Comparison of ENCODE assay signal across 8 mouse cellular contexts in genomic region chr16:58727477-58728131, GRCm38 (mm10). TPM values are rescaled to one million over a fixed set of nuclear protein-coding genes. Genes with fewer than 3 reads are reported as not detected.
DNase-seq lines count a peak whose midpoint lies in the region; ATAC-seq and TF ChIP-seq lines count a peak whose summit lies in the region.

TSS of gene Cldnd1 (plus strand) at chr16:58727910.

- TF ChIP-seq POLR2A in kidney, adult 2 months (IDR thresholded peaks at IDR 0.05; ENCODE audit: low read depth, low read length): peak; percentile 23
- TF ChIP-seq POLR2A in spleen, adult 2 months (IDR thresholded peaks at IDR 0.05; ENCODE audit: low read depth, low read length): peak; percentile 17; the same call in 1 of the 2 replicates

- TF ChIP-seq CTCF in kidney, adult 2 months (conservative IDR thresholded peaks at IDR 0.05; ENCODE audit: insufficient read depth, insufficient read length, low read depth, low read length): no peak
- TF ChIP-seq CTCF in spleen, adult 2 months (IDR thresholded peaks at IDR 0.05; ENCODE audit: extremely low read depth, insufficient read depth, insufficient read length, insufficient replicate concordance): no peak

- peak within 1 kb of the TSS; percentile 61 for H3K4me2 ChIP-seq in embryonic facial prominence, embryonic 13.5 days
- peak within 1 kb of the TSS; percentile 57 for H3K4me2 ChIP-seq in limb, embryonic 12.5 days
- H3K4me2 ChIP-seq in midbrain, embryonic 15.5 days: peak within 1 kb of the TSS; percentile 55

- peak within 1 kb of the TSS; percentile 79 for H3K4me3 ChIP-seq in embryonic facial prominence, embryonic 13.5 days
- H3K4me3 ChIP-seq in kidney, adult 2 months (ENCODE audit: insufficient read depth, low read depth, low read length): peak within 1 kb of the TSS; percentile 80
- H3K4me3 ChIP-seq in limb, embryonic 12.5 days (replicated peaks): peak within 1 kb of the TSS; percentile 80
- peak within 1 kb of the TSS; percentile 58 for H3K4me3 ChIP-seq in midbrain, embryonic 15.5 days
- H3K4me3 ChIP-seq in spleen, adult 2 months (ENCODE audit: extremely low read depth, insufficient read depth, insufficient read length): peak within 1 kb of the TSS; percentile 74

- H3K9me3 ChIP-seq in embryonic facial prominence, embryonic 13.5 days: no peaks in the 10 kb centered on the region
- no peaks in the 10 kb centered on the region for H3K9me3 ChIP-seq in limb, embryonic 12.5 days
- H3K9me3 ChIP-seq in midbrain, embryonic 15.5 days: no peaks in the 10 kb centered on the region

- peaks cover 11% of the 10 kb centered on the region for H3K4me1 ChIP-seq in embryonic facial prominence, embryonic 13.5 days
- no peaks in the 10 kb centered on the region; the same call in 1 of the 2 replicates for H3K4me1 ChIP-seq in kidney, adult 2 months (ENCODE audit: control insufficient read depth, insufficient read depth, low read length)
- H3K4me1 ChIP-seq in limb, embryonic 12.5 days (replicated peaks): peaks cover 4% of the 10 kb centered on the region
- H3K4me1 ChIP-seq in midbrain, embryonic 15.5 days: peaks cover 15% of the 10 kb centered on the region
- H3K4me1 ChIP-seq in spleen, adult 2 months (ENCODE audit: control insufficient read depth, insufficient read depth, insufficient read length): no peaks in the 10 kb centered on the region

- H3K9ac ChIP-seq in embryonic facial prominence, embryonic 13.5 days: peak within 1 kb of the TSS; percentile 81
- H3K9ac ChIP-seq in limb, embryonic 12.5 days (replicated peaks): peak within 1 kb of the TSS; percentile 79
- H3K9ac ChIP-seq in midbrain, embryonic 15.5 days: peak within 1 kb of the TSS; percentile 69

- peak; percentile 100 for ATAC-seq in embryonic facial prominence, embryonic 13.5 days (ENCODE audit: insufficient number of reproducible peaks, insufficient read depth, low FRiP score, low TSS enrichment, low read depth)
- ATAC-seq in limb, embryonic 12.5 days (ENCODE audit: insufficient number of reproducible peaks, insufficient read depth, low FRiP score, low TSS enrichment, low read depth): peak; percentile 100
- peak; percentile 100 for ATAC-seq in midbrain, embryonic 15.5 days (replicated peaks)

- WGBS in embryonic facial prominence, embryonic 13.5 days: 2% methylated on average over 35 of the region's 35 CpGs
- 1% methylated on average over 35 of the region's 35 CpGs for WGBS in kidney, adult 2 months
- 1% methylated on average over 35 of the region's 35 CpGs for WGBS in limb, embryonic 12.5 days
- WGBS in midbrain, embryonic 15.5 days: 2% methylated on average over 30 of the region's 35 CpGs
- 4% methylated on average over 33 of the region's 35 CpGs for WGBS in spleen, adult 2 months

- H3K27me3 ChIP-seq in embryonic facial prominence, embryonic 13.5 days: no peaks in the 10 kb centered on the region
- no peaks in the 10 kb centered on the region for H3K27me3 ChIP-seq in kidney, adult 2 months (replicated peaks; ENCODE audit: control insufficient read depth, insufficient read depth, low read length)
- H3K27me3 ChIP-seq in limb, embryonic 12.5 days: no peaks in the 10 kb centered on the region
- H3K27me3 ChIP-seq in midbrain, embryonic 15.5 days (replicated peaks): no peaks in the 10 kb centered on the region
- H3K27me3 ChIP-seq in spleen, adult 2 months (ENCODE audit: control insufficient read depth, insufficient read depth, low read length): no peaks in the 10 kb centered on the region

- peak; percentile 98 for DNase-seq in 3134 (ENCODE audit: extremely low read depth, insufficient read length, low spot score)
- peak; percentile 97 for DNase-seq in adrenal gland, postnatal 36 days
- peak; percentile 94 to 98 for DNase-seq in heart, adult 18-20 months
- peak; percentile 98 for DNase-seq in kidney, adult 2 months
- peak; percentile 89 to 95 for DNase-seq in spleen, adult 2 months (ENCODE audit: low read depth in 1 of 2, low spot score in 2 of 2)

- peaks cover 25% of the 10 kb centered on the region for H3K36me3 ChIP-seq in embryonic facial prominence, embryonic 13.5 days
- no peaks in the 10 kb centered on the region for H3K36me3 ChIP-seq in kidney, adult 2 months (ENCODE audit: control insufficient read depth, insufficient read depth, low read length)
- peaks cover 27% of the 10 kb centered on the region for H3K36me3 ChIP-seq in limb, embryonic 12.5 days
- H3K36me3 ChIP-seq in midbrain, embryonic 15.5 days (replicated peaks): peaks cover 17% of the 10 kb centered on the region; the same call in 1 of the 2 replicates
- H3K36me3 ChIP-seq in spleen, adult 2 months (ENCODE audit: control insufficient read depth, insufficient read depth, low read length): peaks cover 10% of the 10 kb centered on the region

- H3K27ac ChIP-seq in embryonic facial prominence, embryonic 13.5 days: peak within 1 kb of the TSS; percentile 83
- H3K27ac ChIP-seq in kidney, adult 2 months (ENCODE audit: insufficient read depth, low read depth, low read length): 0 out of 2 replicates have a peak within 1 kb of the TSS, but pooled peaks have one; percentile 62
- H3K27ac ChIP-seq in limb, embryonic 12.5 days: peak within 1 kb of the TSS; percentile 80
- H3K27ac ChIP-seq in midbrain, embryonic 15.5 days: peak within 1 kb of the TSS; percentile 92
- H3K27ac ChIP-seq in spleen, adult 2 months (ENCODE audit: insufficient read depth, low read length): peak within 1 kb of the TSS; percentile 58

RNA-seq across cellular contexts. Expression of gene Cldnd1, which starts in this region (rescaled TPM):
- total RNA-seq in adrenal gland, postnatal 36 days (2021): 10 to 100 TPM; 67.0 to 92.3 TPM
- 134 and 153 TPM in 2 replicates for polyA plus RNA-seq in embryonic facial prominence, embryonic 13.5 days (2015; fragmentation: Nextera tagmentation; extraction: Ambion mirVana)
- total RNA-seq in heart, adult 18-20 months (2021): 10 to 100 TPM; 48.7 to 51.0 TPM
- polyA plus RNA-seq in kidney, adult 2 months (2012; rRNA removed): 45.0 and 47.0 TPM in 2 replicates
- 105 and 119 TPM in 2 replicates for polyA plus RNA-seq in limb, embryonic 12.5 days (2016; fragmentation: Nextera tagmentation; extraction: Ambion mirVana)
- polyA plus RNA-seq in midbrain, embryonic 15.5 days (2015; fragmentation: Nextera tagmentation; extraction: Ambion mirVana): 124 and 130 TPM in 2 replicates
- polyA plus RNA-seq in spleen, adult 2 months (2012; rRNA removed): 26.0 and 27.5 TPM in 2 replicates

Comparison
In these comparisons a context has a peak if more than half of its experiments do, and no peak if none do; other contexts are left out.
1. Peak in every context shown above with its lines: DNase-seq, ATAC-seq, H3K4me3 ChIP-seq and H3K27ac ChIP-seq.